Mouse (Mus musculus) adrenal gland, postnatal 10 days (tissue): ENCODE results near the gene Celf6. TPM values are rescaled to one million over a fixed set of nuclear protein-coding genes. Genes with fewer than 3 reads are reported as not detected.

Experiments used
- DNase-seq: peaks from one replicate; pipeline ENCODE4 v3.0.0; 2021; ENCODE audit warnings: mixed read lengths
- long read RNA-seq, 2 experiments: library from polyadenylated mRNA; stranded (forward); transcript quantifications; one replicate each; pipeline ENCODE4 v2.0.0; 2021
- total RNA-seq, 2 experiments: library from RNA; stranded (reverse); gene quantifications; 2 replicates each; pipeline ENCODE4 v1.2.3; 2021

Gene Celf6
- total RNA-seq = 1 to 10 TPM; 5.1 to 8.0 TPM
- long read RNA-seq, experiment 1, transcript Celf6-201 (12 exons, 2,765 nt) = major isoform, 14 of 18 reads
- long read RNA-seq, experiment 1, partial matches to known transcripts = 0 of 18 reads
- long read RNA-seq, experiment 1, other reads (novel, unspliced or antisense) = 4 of 18 reads
- long read RNA-seq, experiment 2, transcript Celf6-201 (12 exons, 2,765 nt) = major isoform, 11 of 15 reads
- long read RNA-seq, experiment 2, partial matches to known transcripts = 0 of 15 reads
- long read RNA-seq, experiment 2, other reads (novel, unspliced or antisense) = 4 of 15 reads

DNA sequence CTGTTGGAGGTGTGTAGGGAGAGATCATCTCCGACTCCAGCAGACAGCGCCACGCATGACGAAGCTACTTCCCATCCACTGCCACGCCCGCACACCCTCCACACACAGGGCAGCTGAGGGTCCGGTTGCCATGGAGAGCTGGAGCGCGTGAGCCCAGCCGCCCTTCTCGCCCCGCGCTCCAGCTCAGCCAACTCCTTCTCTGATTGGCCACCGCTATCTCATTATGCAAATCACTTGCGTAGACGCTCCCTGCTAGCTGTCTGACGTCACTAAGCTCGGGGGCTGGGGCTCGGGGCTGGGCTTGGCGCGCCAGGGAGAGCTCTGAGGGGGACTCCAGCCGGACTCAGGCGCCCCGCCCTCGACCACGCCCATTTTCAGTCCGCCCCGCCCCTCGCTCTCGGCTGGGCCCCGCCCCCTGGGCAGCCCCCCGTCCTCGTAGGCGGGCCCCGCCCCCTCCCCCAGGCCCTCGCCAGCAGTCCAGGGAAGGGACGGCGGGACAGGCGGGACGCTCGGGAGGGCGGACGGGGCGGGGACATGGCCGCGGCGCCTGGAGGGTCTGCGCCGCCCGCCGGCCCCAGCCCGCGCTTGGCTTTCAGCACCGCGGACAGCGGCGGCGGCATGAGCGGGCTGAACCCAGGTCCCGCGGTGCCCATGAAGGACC lies at the start of gene Celf6:
Gene Celf6 (plus strand): TSS at position 74 of the 661 bp plus-strand sequence.
- DNase-seq = peak; percentile 95

DNA sequence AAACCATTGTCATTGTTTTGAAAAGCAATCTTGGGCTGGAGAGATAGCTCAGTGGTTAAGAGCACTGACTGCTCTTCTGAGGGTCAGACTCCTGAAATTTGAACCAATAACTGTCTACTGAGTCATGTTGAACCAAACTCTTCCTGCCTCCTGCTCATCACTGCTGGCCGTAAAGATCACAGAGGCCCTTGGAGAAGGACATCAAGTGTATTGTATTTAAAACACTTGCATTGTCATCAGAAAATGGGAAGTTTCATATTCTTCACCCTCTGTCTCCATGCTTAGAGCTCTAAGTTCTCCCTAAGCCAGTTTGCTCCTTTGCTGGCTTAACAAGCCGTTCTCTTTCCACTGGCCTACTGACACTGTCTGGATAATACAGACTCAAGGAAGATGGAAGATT lies 49.4 kb upstream of the Celf6 start:
- no peak for DNase-seq

DNA sequence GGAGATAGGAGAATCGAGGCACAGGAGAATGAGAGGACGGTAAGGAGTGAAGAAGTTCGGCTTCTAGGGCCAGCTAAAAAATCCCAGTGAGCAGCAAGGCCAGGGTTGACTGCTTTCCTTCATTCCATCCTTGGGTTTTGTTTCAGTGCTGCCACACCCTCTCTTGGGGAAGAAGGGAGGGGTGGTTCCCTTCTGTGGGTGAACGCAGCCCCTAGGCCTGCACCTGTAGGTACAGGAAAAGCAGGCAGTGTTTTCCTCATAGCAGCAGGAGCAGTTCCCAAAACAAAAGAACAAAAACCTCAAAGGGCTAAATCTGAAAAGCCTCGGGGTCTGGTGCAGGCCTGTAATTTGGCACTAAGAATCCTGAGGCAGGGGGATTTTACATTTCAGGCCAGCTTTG lies 46.1 kb upstream of the Celf6 start:
- DNase-seq = no peak

DNA sequence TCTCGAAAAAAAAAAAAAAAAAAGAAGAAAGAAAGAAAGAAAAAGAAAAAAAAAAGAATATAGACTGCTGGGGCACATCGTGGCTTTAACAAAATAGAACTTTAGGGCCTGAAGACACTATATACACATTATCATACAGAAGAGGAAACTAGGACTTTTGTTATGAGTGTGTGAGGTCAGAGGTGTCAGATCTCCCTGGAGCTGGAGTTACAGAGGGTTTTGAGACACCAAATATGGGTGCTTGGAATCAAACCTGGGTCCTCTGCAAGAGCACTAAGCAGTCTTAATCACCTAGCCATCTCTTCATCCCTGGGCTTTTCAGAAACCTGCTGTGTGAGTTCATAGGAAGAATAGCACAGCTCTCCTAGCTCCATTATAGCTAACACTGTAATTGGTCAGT lies 44.3 kb upstream of the Celf6 start:
- DNase-seq = no peak

DNA sequence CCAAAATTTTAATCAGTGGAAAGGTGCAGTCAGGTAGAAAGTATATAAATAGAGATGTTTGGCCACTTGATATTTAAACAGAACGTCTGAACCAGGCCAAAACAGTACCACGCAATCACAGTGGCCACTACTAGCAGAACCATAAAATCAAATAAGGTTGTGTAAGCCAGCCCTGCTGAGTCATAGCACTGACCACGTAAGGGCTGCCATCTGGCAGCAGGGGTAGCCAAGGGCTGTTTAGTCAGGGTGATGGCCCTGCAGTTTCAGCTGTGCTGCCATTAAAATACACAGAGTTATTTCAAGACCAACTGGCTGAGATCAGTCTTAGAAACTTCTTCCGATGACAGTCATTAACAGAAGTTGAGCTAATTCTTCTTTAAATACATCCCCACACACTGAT lies 43.8 kb upstream of the Celf6 start:
- peak; percentile 68 for DNase-seq

DNA sequence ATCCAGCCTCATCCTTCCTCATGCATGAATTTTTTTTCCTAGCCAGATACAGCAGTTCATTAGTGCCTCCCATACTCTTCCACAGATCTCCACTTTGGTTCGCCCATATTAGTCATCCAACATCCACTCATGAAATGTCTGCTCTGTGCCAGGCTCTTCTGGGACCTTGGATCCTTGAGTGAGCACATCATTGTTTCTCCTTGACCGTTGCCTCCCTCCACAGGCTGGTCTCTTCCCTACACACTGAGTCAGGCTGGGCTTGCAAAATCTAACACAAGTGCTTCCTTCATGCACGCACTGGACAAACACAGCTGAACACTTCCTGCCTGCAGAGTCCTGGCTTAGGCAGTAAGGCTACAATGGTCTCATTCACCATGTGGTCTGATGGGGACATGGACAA lies 40.1 kb upstream of the Celf6 start:
- peak; percentile 62 for DNase-seq

DNA sequence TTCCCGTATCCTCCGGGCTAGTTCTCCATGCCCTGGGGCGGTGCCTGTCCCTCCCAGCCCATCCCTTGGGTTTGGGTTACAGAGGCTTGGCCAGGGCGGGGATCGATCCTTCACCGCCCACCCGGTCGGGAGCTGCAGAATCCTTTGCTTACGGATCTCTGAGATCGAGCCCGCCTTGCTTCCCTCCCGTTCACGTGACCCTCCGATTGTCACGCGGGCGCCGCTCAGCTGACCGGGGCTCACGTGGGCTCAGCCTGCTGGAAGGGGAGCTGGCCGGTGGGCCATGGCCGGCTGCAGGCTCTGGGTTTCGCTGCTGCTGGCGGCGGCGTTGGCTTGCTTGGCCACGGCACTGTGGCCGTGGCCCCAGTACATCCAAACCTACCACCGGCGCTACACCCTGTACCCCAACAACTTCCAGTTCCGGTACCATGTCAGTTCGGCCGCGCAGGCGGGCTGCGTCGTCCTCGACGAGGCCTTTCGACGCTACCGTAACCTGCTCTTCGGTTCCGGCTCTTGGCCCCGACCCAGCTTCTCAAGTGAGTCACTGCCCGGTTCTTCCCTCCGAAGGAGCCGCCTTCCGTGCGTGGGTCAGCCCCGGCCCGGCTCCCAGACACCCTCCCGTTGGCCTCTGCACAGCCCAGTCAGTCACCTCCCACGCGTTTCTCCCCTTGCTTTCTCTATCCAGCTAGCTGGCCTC lies 38.1 kb upstream of the Celf6 start, which contains the start of the genes Hexa and Tmem202:
Gene Hexa (plus strand): TSS at position 100 of the 697 bp plus-strand sequence.
Gene Tmem202 (minus strand): TSS at position 407 of the 697 bp plus-strand sequence.
- DNase-seq = peak; percentile 89

DNA sequence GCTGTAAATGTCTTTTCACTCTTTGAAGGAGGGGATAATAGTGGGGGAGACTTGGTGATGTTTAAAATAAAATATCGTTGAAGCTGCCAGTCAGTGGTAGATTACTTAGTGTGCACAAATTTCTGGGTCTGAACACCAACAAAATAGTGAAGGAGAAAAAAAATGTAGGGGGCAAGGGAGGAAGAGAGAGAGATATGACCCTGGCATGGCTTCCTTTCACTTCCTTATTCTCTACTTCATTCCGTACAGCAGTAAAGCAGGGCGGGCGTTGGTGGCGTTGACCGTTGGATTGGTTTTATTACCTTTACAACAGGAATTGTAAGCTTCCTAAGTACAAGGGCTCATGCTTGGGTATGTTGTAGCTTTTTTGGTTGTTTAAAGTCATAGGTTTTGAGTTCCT lies 36.1 kb upstream of the Celf6 start:
- DNase-seq = no peak

DNA sequence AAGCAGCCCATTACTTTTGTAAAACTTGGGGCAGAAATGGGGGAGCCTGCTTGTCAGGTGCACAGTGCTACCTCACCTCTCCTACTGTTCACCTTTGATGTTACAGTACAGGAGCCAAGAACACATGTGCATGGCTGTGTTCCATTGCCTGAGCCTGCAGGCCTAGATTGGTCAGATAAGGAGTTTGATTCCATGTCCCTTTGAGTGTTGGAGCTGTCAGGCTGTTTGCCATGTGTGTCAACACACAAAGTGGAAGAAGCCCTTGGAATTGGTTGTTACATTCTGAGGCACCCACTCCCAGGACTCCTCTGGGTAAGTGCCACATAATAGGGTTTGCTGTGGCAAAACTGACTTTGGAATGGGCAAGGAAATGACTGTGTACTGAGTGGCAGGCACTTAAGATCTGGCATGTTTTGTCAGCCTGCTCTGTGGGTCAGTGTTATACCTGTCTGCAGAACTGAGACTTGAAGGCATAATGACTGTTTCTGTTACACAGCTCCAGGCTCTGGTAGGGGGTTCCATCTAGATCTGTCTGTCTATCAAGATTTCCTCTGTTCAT lies 34.9 kb upstream of the Celf6 start:
- DNase-seq = no peak

DNA sequence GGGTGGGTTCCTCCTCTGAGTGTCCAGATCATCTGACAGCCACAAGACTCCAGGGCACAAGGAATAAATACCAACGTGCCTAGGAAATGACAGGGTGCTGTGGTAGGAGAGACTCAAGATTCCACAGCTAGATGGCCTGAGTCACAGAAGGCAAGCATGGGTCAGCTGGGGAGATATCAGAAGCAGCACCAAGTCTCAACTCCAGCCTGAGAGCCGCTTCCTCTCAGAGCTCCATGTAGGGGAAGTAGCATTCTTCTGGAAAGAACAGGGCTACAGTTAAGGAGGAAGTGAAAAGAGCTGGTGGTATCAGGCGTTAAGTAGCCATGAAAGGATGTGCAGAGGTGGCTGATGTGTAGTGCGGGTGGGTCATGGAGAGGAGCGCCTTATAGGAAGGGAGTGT lies 33.0 kb upstream of the Celf6 start:
- no peak for DNase-seq

DNA sequence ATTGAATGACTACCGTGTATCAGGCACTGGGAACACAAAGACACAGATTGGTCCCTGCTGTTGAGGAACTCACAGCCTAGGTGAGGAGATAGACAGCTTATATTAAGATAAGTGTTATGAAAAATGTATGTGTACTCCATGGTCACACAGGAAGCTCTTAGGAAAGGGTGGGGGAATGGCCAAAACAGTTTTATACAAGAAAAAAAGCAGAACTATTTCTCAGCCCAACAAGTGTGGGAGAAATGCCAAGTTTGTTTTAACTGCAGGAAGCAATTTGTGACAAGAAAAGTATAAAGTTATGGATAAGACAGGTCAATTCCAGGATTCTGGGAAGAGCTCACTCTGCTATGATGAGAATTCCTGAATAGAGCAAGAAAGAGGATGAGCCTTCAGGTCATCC lies 29.8 kb upstream of the Celf6 start:
- DNase-seq = no peak

DNA sequence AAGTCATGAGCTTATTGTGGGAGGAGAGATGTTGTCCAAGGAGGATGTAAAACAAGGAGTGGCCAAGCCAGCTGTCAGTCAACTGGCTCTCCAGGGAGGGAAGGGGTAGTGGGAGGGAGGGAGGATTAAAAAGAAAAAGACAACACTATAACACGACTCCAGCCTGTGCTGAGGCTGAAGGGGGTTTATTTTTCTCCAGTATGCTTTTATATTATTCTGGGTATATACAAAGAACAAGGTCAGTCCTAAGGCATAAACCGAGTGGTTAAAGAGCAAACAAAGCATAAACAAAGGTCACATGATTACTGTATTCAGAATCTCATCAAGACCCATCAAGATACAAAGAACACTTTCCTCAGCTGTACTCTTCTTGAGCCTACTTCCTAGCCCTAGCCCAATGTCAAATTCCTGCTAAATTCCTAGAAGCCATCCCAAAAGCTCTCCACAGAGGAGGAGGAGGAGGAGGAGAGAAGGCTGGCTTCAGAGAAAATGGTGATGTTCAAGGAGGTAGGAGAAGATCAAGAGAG lies 28.7 kb upstream of the Celf6 start:
- no peak for DNase-seq

DNA sequence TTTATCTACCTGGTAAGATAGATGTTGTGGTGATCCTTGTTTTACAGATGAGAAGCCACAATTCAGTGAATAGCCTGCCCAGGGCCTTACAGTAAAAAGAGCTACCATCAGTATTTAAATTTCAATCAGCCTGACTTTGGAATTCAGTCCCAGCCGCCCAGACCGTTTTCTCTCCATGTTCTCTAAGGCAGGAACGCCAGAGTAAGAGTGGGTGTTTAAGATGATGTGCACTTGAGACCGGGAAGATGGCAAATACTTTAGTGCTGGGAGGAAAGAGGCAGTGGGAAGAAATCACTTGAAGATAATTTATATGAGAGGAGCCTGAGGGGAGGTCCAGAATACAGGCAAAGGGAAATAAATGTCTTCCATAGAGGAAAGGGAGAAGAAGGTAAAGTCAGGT lies 27.6 kb upstream of the Celf6 start:
- DNase-seq = no peak

DNA sequence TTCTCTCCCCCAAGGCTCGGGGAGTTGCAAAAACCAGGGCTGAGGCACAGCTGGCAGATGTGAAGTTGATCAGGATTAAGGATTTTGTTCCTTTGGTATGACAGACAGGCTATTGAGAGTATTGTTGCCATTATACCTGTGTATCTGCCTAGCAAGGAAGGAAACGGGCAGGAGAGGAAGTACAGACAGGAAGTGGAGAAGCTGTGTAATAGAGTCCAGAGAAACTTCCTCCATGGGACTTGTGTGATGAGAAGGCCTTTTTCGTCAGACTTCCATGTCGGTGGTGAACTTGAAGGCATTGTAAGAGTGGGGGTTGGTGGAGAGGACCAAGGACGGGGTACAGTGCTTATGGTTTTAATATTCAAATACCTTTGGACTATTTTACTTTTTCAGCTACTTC lies 26.7 kb upstream of the Celf6 start:
- DNase-seq = no peak

DNA sequence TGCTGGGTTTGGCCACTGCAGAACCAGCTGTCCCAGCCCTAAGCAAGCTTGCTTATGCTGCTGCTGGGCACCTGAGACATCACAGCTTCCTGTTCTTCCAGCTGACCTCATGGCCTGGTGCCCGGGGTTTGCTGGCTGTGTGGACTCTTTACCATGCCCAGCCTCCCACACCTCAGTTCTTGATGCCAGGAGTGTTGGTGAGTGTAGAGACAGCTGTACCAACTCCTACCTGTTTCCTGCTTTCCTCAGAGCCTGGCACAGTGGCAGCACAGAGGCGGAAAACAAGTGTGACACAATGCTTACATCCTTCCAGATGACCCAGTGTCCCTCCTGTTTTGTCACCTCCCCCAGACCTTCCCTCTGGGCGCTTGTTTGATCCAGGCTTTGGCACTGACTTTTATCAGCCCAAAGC lies 26.1 kb upstream of the Celf6 start:
- DNase-seq = peak; percentile 60

DNA sequence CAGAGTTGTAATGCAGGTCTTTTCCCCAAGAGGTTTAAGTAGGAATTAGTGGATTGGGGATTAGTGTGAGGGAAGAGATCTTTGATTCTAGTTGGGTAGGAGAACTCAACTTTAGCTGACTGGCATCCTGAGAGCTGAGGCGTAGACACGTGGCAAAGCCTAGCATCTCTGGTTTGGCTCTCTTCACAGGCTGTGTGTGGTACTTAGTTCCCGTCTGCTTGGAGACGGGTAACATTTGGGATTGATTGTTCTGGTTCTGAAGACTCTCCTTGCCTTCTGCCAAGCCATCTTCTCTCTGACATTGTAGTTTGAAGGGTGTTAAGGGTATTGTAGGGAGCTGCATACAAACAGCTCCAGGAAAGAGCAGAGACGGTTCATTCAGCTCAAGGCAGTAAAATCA lies 25.1 kb upstream of the Celf6 start:
- DNase-seq = no peak

DNA sequence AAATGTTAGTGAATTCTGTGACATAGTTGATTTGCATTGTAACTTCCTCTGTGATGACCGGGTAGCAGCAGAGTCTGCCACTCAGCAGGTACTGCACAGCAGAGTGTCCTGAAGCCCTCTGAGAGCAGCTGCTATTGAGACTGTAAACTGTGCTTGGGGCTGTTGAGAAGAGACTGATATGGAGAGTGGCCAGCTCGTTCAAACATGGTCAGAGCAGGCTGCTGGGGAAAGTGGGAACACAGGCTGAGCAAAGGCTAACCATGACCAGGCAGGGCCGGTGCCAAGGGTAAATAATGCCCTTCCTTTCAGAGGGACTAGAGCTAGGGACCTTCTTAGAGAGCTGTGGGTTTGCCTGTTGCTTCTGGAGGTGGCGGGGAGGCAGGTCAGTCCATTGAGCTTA lies 24.0 kb upstream of the Celf6 start:
- DNase-seq = no peak

DNA sequence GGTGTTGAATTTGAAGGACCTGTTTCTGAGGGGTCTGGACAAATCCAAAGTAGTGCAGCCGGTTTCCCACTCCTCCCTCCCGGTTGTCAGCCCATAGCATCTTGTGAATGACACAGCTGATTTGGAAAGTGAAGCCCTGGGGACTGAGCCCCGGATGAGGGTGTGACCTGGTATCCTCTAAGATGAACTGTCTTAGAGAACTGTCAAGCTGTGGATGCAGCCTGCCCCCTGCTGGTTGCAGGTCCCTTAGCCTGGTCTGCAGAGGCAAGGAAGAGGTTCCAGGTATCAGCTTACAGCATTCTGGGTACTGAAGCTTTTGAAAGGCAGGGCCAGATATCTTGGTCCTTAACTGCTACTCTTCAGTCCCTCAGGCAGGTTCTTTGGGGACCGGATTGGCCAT lies 12.1 kb upstream of the Celf6 start:
- DNase-seq = peak; percentile 89

DNA sequence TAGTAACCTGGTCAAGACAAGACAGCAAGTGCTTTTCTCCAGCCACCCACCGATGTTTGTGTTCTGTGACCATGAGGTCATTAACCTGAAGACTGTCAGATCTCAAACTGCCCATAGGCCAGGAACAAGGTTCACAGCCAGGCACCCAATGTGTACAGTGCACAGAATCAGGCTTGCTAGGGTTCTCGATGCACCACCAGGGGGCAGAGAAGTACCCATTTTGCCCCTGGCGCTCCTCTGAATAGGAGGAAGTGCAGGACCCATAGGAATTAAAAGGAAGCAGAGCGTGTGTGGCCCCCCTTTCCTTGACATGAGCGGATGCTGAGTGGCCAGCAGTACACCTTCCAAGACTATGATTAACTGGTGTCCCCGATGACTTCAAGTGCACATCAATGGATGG lies 10.6 kb upstream of the Celf6 start:
- DNase-seq = peak; percentile 78

DNA sequence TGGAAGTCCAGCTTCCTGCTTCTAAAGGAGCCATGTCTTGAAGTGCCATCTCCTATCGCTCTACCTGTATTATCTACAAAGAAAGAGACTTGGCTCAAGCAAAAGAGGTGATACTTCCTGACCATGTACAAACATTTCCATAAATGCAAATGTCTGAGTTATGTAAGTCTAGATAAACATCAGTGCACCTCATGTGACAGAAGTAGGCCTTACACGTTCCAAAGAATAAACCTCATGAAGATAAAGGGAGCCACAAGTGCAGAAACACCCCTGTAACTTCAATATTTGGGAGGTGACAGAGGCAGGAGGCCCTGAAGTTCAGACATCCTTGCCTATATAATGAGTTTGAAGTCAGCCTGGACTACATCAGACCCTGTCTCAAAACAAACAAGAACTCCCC lies 5.9 kb upstream of the Celf6 start:
- no peak for DNase-seq

DNA sequence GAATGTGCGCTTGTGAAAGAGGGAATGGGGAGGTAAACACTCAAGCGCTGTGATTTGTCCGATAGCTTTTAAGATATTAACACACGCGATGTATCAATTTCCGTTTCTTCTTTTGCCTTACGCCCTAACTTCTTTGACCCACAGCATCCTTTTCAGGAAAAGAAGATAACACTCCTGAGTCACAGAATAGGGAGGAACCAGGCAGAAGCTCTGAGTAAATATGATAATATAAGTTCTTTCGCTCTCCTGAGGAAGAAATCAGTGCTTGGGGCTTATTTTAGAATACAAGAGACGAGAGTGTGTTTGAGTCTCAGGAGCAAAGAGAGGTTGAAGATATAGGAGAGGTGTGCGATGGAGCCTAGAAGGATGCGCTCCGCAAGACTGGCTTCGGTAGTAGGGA lies 316 bp upstream of the Celf6 start:
- no peak for DNase-seq

DNA sequence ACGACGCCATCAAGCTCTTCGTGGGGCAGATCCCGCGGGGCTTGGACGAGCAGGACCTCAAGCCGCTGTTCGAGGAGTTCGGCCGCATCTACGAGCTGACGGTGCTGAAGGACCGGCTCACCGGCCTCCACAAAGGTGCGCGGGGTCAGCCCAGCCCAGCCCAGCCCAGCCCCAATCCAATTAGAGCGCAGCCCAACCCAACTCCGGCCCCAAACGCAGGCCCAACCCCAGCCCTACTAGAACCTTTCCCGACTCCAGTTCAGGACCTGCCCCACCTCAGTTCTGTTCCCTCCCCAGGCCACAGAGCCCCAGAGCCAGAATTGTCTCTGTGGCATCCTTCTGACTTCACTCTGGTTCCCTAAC lies 769 bp downstream of the Celf6 start:
- no peak for DNase-seq

DNA sequence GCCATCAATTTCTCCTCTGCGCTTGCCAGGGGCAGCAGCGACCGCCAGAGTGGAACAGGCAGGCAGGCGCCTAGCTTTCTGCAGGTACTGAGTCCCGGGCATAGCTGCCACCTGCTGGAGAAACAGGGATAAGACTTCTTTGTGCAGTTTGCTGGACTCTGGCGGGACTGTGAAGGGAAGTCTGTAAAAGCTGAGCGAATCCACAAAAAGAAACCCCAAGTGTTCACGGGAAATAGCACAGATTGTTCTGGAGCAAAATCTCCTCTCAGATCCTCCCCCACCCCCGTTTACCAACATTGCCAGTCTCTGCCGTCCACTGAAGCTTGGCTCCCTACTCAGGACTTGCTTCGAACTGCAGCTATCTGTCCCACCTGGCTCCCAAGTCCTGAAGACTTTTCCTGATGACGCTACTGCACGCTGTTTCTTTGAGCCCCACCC lies 7.2 kb downstream of the Celf6 start:
- peak; percentile 80 for DNase-seq
